Mouse (Mus musculus) megakaryocyte, embryonic 14.5 days (primary cell): ENCODE results near the gene Abca2.

ENCODE experiments used
- FLI1 ChIP-seq: IDR thresholded peaks from 2 replicates; pipeline ENCODE4 v1.6.1; 2012; ENCODE audit warnings: low read length, inconsistent platforms, mixed read lengths
- GATA1 ChIP-seq: IDR thresholded peaks from 3 replicates; pipeline ENCODE4 v1.6.1; 2012; ENCODE audit warnings: mixed read lengths, low read length, inconsistent platforms, borderline replicate concordance

DNA sequence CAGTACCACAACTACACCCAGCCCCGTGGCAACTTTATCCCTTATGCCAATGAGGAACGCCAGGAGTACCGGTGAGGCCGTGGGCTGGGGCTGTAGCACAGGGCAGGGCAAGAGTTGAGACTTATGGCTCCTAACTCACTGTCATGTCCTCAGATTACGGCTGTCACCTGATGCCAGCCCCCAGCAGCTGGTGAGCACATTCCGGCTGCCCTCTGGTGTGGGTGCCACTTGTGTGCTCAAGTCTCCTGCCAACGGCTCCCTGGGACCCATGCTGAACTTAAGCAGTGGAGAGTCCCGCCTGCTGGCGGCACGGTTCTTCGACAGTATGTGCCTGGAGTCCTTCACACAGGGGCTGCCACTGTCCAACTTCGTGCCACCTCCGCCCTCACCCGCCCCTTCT is 14.2 kb downstream of the Abca2 start:
- TF ChIP-seq GATA1 (no peak), FLI1 (no peak)
